Mouse (Mus musculus): ENCODE measurements around the gene Tfap2a. TPM values are rescaled to one million over a fixed set of nuclear protein-coding genes. Genes with fewer than 3 reads are reported as not detected.

The Tfap2a gene
- total and polyA plus RNA-seq, 2 experiments from 2014 or later = 0.69 TPM; not detected in 1

DNA sequence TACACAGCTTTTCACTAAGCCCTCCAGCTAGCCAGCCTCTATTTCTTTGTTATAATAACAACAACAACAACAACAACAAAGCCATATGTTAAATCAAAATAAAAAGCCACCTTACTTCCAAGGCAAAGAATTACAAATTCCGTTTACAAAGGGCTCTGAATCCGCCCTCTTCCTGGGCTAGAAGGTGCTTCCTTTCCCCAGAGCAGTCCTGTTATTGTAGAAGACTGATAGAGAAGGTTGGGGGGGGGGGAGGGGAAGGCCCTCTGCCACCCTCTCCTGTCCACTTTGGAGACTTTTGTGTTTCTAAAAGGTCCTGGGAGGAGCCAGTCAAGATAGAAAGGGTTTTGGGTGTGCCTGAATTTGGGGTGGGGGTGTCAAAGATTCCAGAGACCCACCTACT lies 23.6 kb downstream of the Tfap2a start:
- no peaks in the 10 kb centered on the region for H3K36me3 ChIP-seq (replicated peaks; ENCODE audit: control insufficient read depth, insufficient read depth, low read length)
- 5% methylated on average over 2 of the region's 2 CpGs for WGBS
- no peak overlapping the region for H3K4me2 ChIP-seq (ENCODE audit: low read depth, low read length)
- no peak overlapping the region for H3K27ac ChIP-seq (ENCODE audit: low read depth)
- H3K9me3 ChIP-seq (replicated peaks; ENCODE audit: control insufficient read depth, low read length) = no peaks in the 10 kb centered on the region
- no peak for ATAC-seq (ENCODE audit: insufficient read depth, low read depth)
- H3K9ac ChIP-seq (replicated peaks; ENCODE audit: low read depth, low read length) = no peak overlapping the region
- no peak for TF ChIP-seq EP300 (IDR thresholded peaks at IDR 0.05; ENCODE audit: low read depth)
- TF ChIP-seq CTCF (IDR thresholded peaks at IDR 0.05; ENCODE audit: low read depth) = no peak
- DNase-seq (ENCODE audit: low spot score) = no peak
- peaks cover 99% of the 10 kb centered on the region for H3K27me3 ChIP-seq (ENCODE audit: control insufficient read depth, insufficient read depth, low read length)
- H3K4me1 ChIP-seq (ENCODE audit: control insufficient read depth, insufficient read depth) = no peaks in the 10 kb centered on the region
- H3K4me3 ChIP-seq (ENCODE audit: low read depth, low read length) = no peak overlapping the region

- no peaks in the 10 kb centered on the region for H3K4me1 ChIP-seq (ENCODE audit: control insufficient read depth, insufficient read depth)
- H3K27ac ChIP-seq (ENCODE audit: low read depth) = no peak overlapping the region
- no peak overlapping the region for H3K4me2 ChIP-seq (ENCODE audit: low read depth, low read length)
- TF ChIP-seq EP300 (IDR thresholded peaks at IDR 0.05; ENCODE audit: low read depth) (no peak), CTCF (IDR thresholded peaks at IDR 0.05; ENCODE audit: low read depth) (no peak)
- no peak for ATAC-seq (ENCODE audit: insufficient read depth, low read depth)
- no peaks in the 10 kb centered on the region for H3K36me3 ChIP-seq (replicated peaks; ENCODE audit: control insufficient read depth, insufficient read depth, low read length)
- H3K27me3 ChIP-seq (ENCODE audit: control insufficient read depth, insufficient read depth, low read length) = peaks cover 99% of the 10 kb centered on the region
- 8% methylated on average over 5 of the region's 5 CpGs for WGBS
- H3K4me3 ChIP-seq (ENCODE audit: low read depth, low read length) = no peak overlapping the region
- H3K9ac ChIP-seq (replicated peaks; ENCODE audit: low read depth, low read length) = no peak overlapping the region
- no peaks in the 10 kb centered on the region for H3K9me3 ChIP-seq (replicated peaks; ENCODE audit: control insufficient read depth, low read length)
- no peak for DNase-seq (ENCODE audit: low spot score)
These were observed 24.5 kb downstream of the Tfap2a start for GRCm38 (mm10) chr13:40713681-40714080.

- no peak for ATAC-seq (ENCODE audit: insufficient read depth, low read depth)
- TF ChIP-seq CTCF (IDR thresholded peaks at IDR 0.05; ENCODE audit: low read depth) (no peak), EP300 (IDR thresholded peaks at IDR 0.05; ENCODE audit: low read depth) (no peak)
These were observed 24.9 kb downstream of the Tfap2a start for GRCm38 (mm10) chr13:40713241-40713640.

DNA sequence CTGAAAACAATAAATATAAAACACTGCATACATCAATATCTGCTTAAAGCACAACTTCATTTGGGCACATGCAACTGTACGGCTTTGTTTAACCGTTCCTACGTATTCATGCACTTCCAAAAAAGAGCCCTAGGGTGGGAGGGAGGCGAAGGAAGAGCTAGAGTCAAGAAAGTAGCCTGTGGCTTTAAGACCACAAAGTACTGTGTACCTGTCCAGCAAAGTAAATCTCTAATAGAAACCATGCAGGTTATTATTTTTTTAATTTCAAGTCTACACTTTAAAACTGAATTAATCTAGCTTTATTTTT lies 25.7 kb downstream of the Tfap2a start:
- Histone ChIP-seq H3K27me3 (ENCODE audit: control insufficient read depth, insufficient read depth, low read length) (peaks cover 100% of the 10 kb centered on the region), H3K4me1 (ENCODE audit: control insufficient read depth, insufficient read depth) (no peaks in the 10 kb centered on the region), H3K36me3 (replicated peaks; ENCODE audit: control insufficient read depth, insufficient read depth, low read length) (no peaks in the 10 kb centered on the region), H3K9ac (replicated peaks; ENCODE audit: low read depth, low read length) (no peak overlapping the region), H3K27ac (ENCODE audit: low read depth) (no peak overlapping the region), H3K4me2 (ENCODE audit: low read depth, low read length) (no peak overlapping the region), H3K9me3 (replicated peaks; ENCODE audit: control insufficient read depth, low read length) (no peaks in the 10 kb centered on the region), H3K4me3 (ENCODE audit: low read depth, low read length) (no peak overlapping the region)
- TF ChIP-seq CTCF (IDR thresholded peaks at IDR 0.05; ENCODE audit: low read depth) = no peak
- TF ChIP-seq EP300 (IDR thresholded peaks at IDR 0.05; ENCODE audit: low read depth) = no peak
- ATAC-seq (ENCODE audit: insufficient read depth, low read depth) = no peak
- WGBS = 2% methylated on average over 4 of the region's 4 CpGs
- no peak for DNase-seq (ENCODE audit: low spot score)

More at GRCm38 (mm10) chr13:40713241-40713640, 24.9 kb downstream of the Tfap2a start:
- Histone ChIP-seq H3K9me3 (replicated peaks; ENCODE audit: control insufficient read depth, low read length) (no peaks in the 10 kb centered on the region), H3K4me1 (ENCODE audit: control insufficient read depth, insufficient read depth) (no peaks in the 10 kb centered on the region), H3K4me2 (ENCODE audit: low read depth, low read length) (no peak overlapping the region), H3K9ac (replicated peaks; ENCODE audit: low read depth, low read length) (no peak overlapping the region), H3K36me3 (replicated peaks; ENCODE audit: control insufficient read depth, insufficient read depth, low read length) (no peaks in the 10 kb centered on the region), H3K27ac (ENCODE audit: low read depth) (no peak overlapping the region), H3K4me3 (ENCODE audit: low read depth, low read length) (no peak overlapping the region), H3K27me3 (ENCODE audit: control insufficient read depth, insufficient read depth, low read length) (peaks cover 100% of the 10 kb centered on the region)
- 12% methylated on average over 4 of the region's 4 CpGs for WGBS
- DNase-seq (ENCODE audit: low spot score) = no peak

GRCm38 (mm10) chr13:40711661-40712525 lies 26.3 kb downstream of the Tfap2a start:
- DNase-seq (ENCODE audit: low spot score) (no peak), ATAC-seq (ENCODE audit: insufficient read depth, low read depth) (no peak)
- no peak overlapping the region for H3K27ac ChIP-seq (ENCODE audit: low read depth)
- H3K9ac ChIP-seq (replicated peaks; ENCODE audit: low read depth, low read length) = no peak overlapping the region
- no peak overlapping the region for H3K4me3 ChIP-seq (ENCODE audit: low read depth, low read length)
- no peak overlapping the region for H3K4me2 ChIP-seq (ENCODE audit: low read depth, low read length)
- no peaks in the 10 kb centered on the region for H3K4me1 ChIP-seq (ENCODE audit: control insufficient read depth, insufficient read depth)
- WGBS = 2% methylated on average over 7 of the region's 7 CpGs
- peaks cover 100% of the 10 kb centered on the region for H3K27me3 ChIP-seq (ENCODE audit: control insufficient read depth, insufficient read depth, low read length)
- TF ChIP-seq CTCF (IDR thresholded peaks at IDR 0.05; ENCODE audit: low read depth) (no peak), EP300 (IDR thresholded peaks at IDR 0.05; ENCODE audit: low read depth) (no peak)
- H3K36me3 ChIP-seq (replicated peaks; ENCODE audit: control insufficient read depth, insufficient read depth, low read length) = no peaks in the 10 kb centered on the region
- H3K9me3 ChIP-seq (replicated peaks; ENCODE audit: control insufficient read depth, low read length) = no peaks in the 10 kb centered on the region

GRCm38 (mm10) chr13:40710062-40710342 lies 28.2 kb downstream of the Tfap2a start:
- H3K4me3 ChIP-seq (ENCODE audit: low read depth, low read length) = no peak overlapping the region
- H3K36me3 ChIP-seq (replicated peaks; ENCODE audit: control insufficient read depth, insufficient read depth, low read length) = no peaks in the 10 kb centered on the region
- no peak overlapping the region for H3K27ac ChIP-seq (ENCODE audit: low read depth)
- no peak for TF ChIP-seq EP300 (IDR thresholded peaks at IDR 0.05; ENCODE audit: low read depth)
- no peak for TF ChIP-seq CTCF (IDR thresholded peaks at IDR 0.05; ENCODE audit: low read depth)
- peaks cover 100% of the 10 kb centered on the region for H3K27me3 ChIP-seq (ENCODE audit: control insufficient read depth, insufficient read depth, low read length)
- no peaks in the 10 kb centered on the region for H3K4me1 ChIP-seq (ENCODE audit: control insufficient read depth, insufficient read depth)
- H3K4me2 ChIP-seq (ENCODE audit: low read depth, low read length) = no peak overlapping the region
- 2% methylated on average over 11 of the region's 11 CpGs for WGBS
- H3K9me3 ChIP-seq (replicated peaks; ENCODE audit: control insufficient read depth, low read length) = no peaks in the 10 kb centered on the region
- no peak for DNase-seq (ENCODE audit: low spot score)
- no peak for ATAC-seq (ENCODE audit: insufficient read depth, low read depth)
- no peak overlapping the region for H3K9ac ChIP-seq (replicated peaks; ENCODE audit: low read depth, low read length)

All from heart, postnatal 0 days (tissue).